Mouse (Mus musculus): ENCODE measurements around the gene Egfl7. TPM values are rescaled to one million over a fixed set of nuclear protein-coding genes. Genes with fewer than 3 reads are reported as not detected.

Egfl7 gene
- polyA plus RNA-seq, 1 experiment = 105 TPM

DNA sequence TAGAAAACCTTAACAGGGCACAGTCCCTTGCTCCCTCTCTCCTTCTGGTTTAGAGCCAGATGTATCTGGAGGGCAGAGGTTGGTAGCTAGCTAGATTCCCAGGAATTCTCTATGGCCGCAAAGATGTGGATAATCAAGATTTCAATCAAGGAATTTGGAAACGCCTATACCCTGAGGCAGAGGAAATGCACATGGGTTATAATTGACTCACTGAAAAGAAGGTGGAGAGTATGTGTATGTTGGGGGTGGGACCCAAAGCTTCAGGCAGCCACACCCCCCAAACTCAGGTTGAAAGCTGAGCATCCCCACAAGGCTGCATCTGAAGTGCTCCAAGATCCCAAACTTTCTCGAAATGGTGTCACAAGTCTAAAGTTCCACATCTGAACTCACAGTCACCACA, 18.6 kb downstream of the Egfl7 start:
- no peak overlapping the region for H3K27ac ChIP-seq (ENCODE audit: control insufficient read depth, insufficient read depth, low read length)
- H3K36me3 ChIP-seq (ENCODE audit: control insufficient read depth, insufficient read depth, low read length) = no peaks in the 10 kb centered on the region
- TF ChIP-seq CTCF (IDR thresholded peaks at IDR 0.05; ENCODE audit: borderline replicate concordance, control insufficient read depth, extremely low read depth, insufficient read depth, low read length, poor library complexity) = no peak
- 89% methylated on average over 3 of the region's 3 CpGs for WGBS
- peaks cover 20% of the 10 kb centered on the region for H3K4me1 ChIP-seq (replicated peaks; ENCODE audit: control insufficient read depth, insufficient read depth, low read length)
- H3K4me3 ChIP-seq (ENCODE audit: control insufficient read depth, insufficient read depth, low read length) = no peak overlapping the region
- no peaks in the 10 kb centered on the region for H3K27me3 ChIP-seq (ENCODE audit: control insufficient read depth, insufficient read depth, low read length)
- DNase-seq = no peak

- WGBS = 88% methylated on average over 4 of the region's 4 CpGs
- H3K4me1 ChIP-seq (replicated peaks; ENCODE audit: control insufficient read depth, insufficient read depth, low read length) = peaks cover 28% of the 10 kb centered on the region
- H3K36me3 ChIP-seq (ENCODE audit: control insufficient read depth, insufficient read depth, low read length) = no peaks in the 10 kb centered on the region
- TF ChIP-seq CTCF (IDR thresholded peaks at IDR 0.05; ENCODE audit: borderline replicate concordance, control insufficient read depth, extremely low read depth, insufficient read depth, low read length, poor library complexity) (no peak), POLR2A (IDR thresholded peaks at IDR 0.05; ENCODE audit: control insufficient read depth, extremely low read depth, insufficient read depth, low read length, poor library complexity) (no peak)
- no peaks in the 10 kb centered on the region for H3K27me3 ChIP-seq (ENCODE audit: control insufficient read depth, insufficient read depth, low read length)
- H3K4me3 ChIP-seq (ENCODE audit: control insufficient read depth, insufficient read depth, low read length) = no peak overlapping the region
- DNase-seq = no peak
- no peak overlapping the region for H3K27ac ChIP-seq (ENCODE audit: control insufficient read depth, insufficient read depth, low read length)
These were observed 20.2 kb downstream of the Egfl7 start for GRCm38 (mm10) chr2:26599965-26600364.

DNA sequence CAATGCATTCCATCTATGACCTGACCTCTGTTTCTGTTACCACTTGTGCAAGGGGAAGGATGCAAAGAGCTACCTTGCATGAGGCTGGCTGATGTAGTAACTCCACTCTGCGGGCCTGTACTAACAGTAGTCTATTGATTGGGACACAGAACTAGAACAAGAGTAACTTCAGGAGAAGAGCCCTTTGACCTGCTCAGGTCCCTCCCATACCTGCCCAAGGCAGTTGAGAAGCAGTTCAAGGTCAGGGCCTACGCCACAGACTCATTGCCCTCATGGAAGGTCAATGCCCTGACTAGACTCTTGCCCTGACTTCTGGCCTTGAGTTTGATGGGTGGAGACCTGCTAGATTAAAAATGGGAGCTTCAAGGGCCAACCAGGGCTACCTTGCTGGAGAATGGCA, 20.9 kb downstream of the Egfl7 start:
- WGBS = 97% methylated on average over 2 of the region's 2 CpGs
- no peak overlapping the region for H3K27ac ChIP-seq (ENCODE audit: control insufficient read depth, insufficient read depth, low read length)

GRCm38 (mm10) chr2:26601595-26601994, 21.8 kb downstream of the Egfl7 start:
- no peak for DNase-seq
- Histone ChIP-seq H3K36me3 (ENCODE audit: control insufficient read depth, insufficient read depth, low read length) (no peaks in the 10 kb centered on the region), H3K4me1 (replicated peaks; ENCODE audit: control insufficient read depth, insufficient read depth, low read length) (peaks cover 16% of the 10 kb centered on the region), H3K27me3 (ENCODE audit: control insufficient read depth, insufficient read depth, low read length) (no peaks in the 10 kb centered on the region), H3K27ac (ENCODE audit: control insufficient read depth, insufficient read depth, low read length) (no peak overlapping the region), H3K4me3 (ENCODE audit: control insufficient read depth, insufficient read depth, low read length) (no peak overlapping the region)
- TF ChIP-seq CTCF (IDR thresholded peaks at IDR 0.05; ENCODE audit: borderline replicate concordance, control insufficient read depth, extremely low read depth, insufficient read depth, low read length, poor library complexity) = no peak
- 100% methylated on average over 1 of the region's 1 CpGs for WGBS

More for the DNA sequence above, 20.9 kb downstream of the Egfl7 start:
- TF ChIP-seq CTCF (IDR thresholded peaks at IDR 0.05; ENCODE audit: borderline replicate concordance, control insufficient read depth, extremely low read depth, insufficient read depth, low read length, poor library complexity) (no peak), POLR2A (IDR thresholded peaks at IDR 0.05; ENCODE audit: control insufficient read depth, extremely low read depth, insufficient read depth, low read length, poor library complexity) (no peak)
- DNase-seq = no peak
- H3K4me3 ChIP-seq (ENCODE audit: control insufficient read depth, insufficient read depth, low read length) = no peak overlapping the region
- H3K27me3 ChIP-seq (ENCODE audit: control insufficient read depth, insufficient read depth, low read length) = no peaks in the 10 kb centered on the region
- H3K36me3 ChIP-seq (ENCODE audit: control insufficient read depth, insufficient read depth, low read length) = no peaks in the 10 kb centered on the region
- H3K4me1 ChIP-seq (replicated peaks; ENCODE audit: control insufficient read depth, insufficient read depth, low read length) = peaks cover 23% of the 10 kb centered on the region

- 91% methylated on average over 5 of the region's 5 CpGs for WGBS
- peaks cover 12% of the 10 kb centered on the region for H3K4me1 ChIP-seq (replicated peaks; ENCODE audit: control insufficient read depth, insufficient read depth, low read length)
- TF ChIP-seq CTCF (IDR thresholded peaks at IDR 0.05; ENCODE audit: borderline replicate concordance, control insufficient read depth, extremely low read depth, insufficient read depth, low read length, poor library complexity) (no peak), POLR2A (IDR thresholded peaks at IDR 0.05; ENCODE audit: control insufficient read depth, extremely low read depth, insufficient read depth, low read length, poor library complexity) (no peak)
- no peaks in the 10 kb centered on the region for H3K27me3 ChIP-seq (ENCODE audit: control insufficient read depth, insufficient read depth, low read length)
- no peak overlapping the region for H3K4me3 ChIP-seq (ENCODE audit: control insufficient read depth, insufficient read depth, low read length)
- H3K36me3 ChIP-seq (ENCODE audit: control insufficient read depth, insufficient read depth, low read length) = no peaks in the 10 kb centered on the region
- DNase-seq = no peak
- no peak overlapping the region for H3K27ac ChIP-seq (ENCODE audit: control insufficient read depth, insufficient read depth, low read length)
These were observed 22.8 kb downstream of the Egfl7 start for GRCm38 (mm10) chr2:26602631-26603030.

GRCm38 (mm10) chr2:26603159-26603558, 23.3 kb downstream of the Egfl7 start:
- Histone ChIP-seq H3K4me1 (replicated peaks; ENCODE audit: control insufficient read depth, insufficient read depth, low read length) (peaks cover 12% of the 10 kb centered on the region), H3K36me3 (ENCODE audit: control insufficient read depth, insufficient read depth, low read length) (no peaks in the 10 kb centered on the region), H3K27ac (ENCODE audit: control insufficient read depth, insufficient read depth, low read length) (no peak overlapping the region), H3K27me3 (ENCODE audit: control insufficient read depth, insufficient read depth, low read length) (no peaks in the 10 kb centered on the region), H3K4me3 (ENCODE audit: control insufficient read depth, insufficient read depth, low read length) (peak overlapping the region; percentile 65)
- 27% methylated on average over 6 of the region's 6 CpGs for WGBS
- DNase-seq = no peak
- TF ChIP-seq CTCF (IDR thresholded peaks at IDR 0.05; ENCODE audit: borderline replicate concordance, control insufficient read depth, extremely low read depth, insufficient read depth, low read length, poor library complexity) (no peak), POLR2A (IDR thresholded peaks at IDR 0.05; ENCODE audit: control insufficient read depth, extremely low read depth, insufficient read depth, low read length, poor library complexity) (no peak)

Measured in thymus, adult 2 months (tissue).